Mouse (Mus musculus) CH12.LX (cell line): ENCODE data around the gene Alyref. TPM values are rescaled to one million over a fixed set of nuclear protein-coding genes. Genes with fewer than 3 reads are reported as not detected.

Experiments used
- DNase-seq: peaks from one replicate; pipeline ENCODE4 v3.0.0-alpha.2; 2013; ENCODE audit errors: extremely low read depth
- H3K27ac ChIP-seq: 2 replicates; pipeline ENCODE4 v1.5.1; 2012; ENCODE audit warnings: low read depth, mild to moderate bottlenecking, control low read depth, moderate library complexity; ENCODE audit not compliant: insufficient read depth
- H3K27me3 ChIP-seq: replicated peaks from 2 replicates; pipeline ENCODE3; 2012; ENCODE audit warnings: inconsistent platforms
- H3K36me3 ChIP-seq, 2 experiments: replicated peaks in 1 of 2; 2 replicates each; pipeline versions ENCODE3 to v1.6.1; 2012; ENCODE audit warnings: inconsistent platforms in 1 of 2, low read length in 1 of 2, mild to moderate bottlenecking in 1 of 2, mixed read lengths in 1 of 2, moderate library complexity in 1 of 2; ENCODE audit not compliant: control insufficient read depth in 1 of 2, insufficient read depth in 1 of 2
- H3K4me1 ChIP-seq, 2 experiments: 2 replicates each; pipeline ENCODE4 v1.6.1; 2012; ENCODE audit warnings: inconsistent platforms in 1 of 2, moderate library complexity in 1 of 2; ENCODE audit not compliant: insufficient read depth in 2 of 2, control insufficient read depth in 1 of 2
- H3K4me2 ChIP-seq: 2 replicates; pipeline ENCODE4 v1.6.1; 2012; ENCODE audit warnings: low read depth, mild to moderate bottlenecking, control low read depth; ENCODE audit not compliant: poor library complexity, insufficient read depth, severe bottlenecking
- H3K4me3 ChIP-seq, 3 experiments: fragments of 150-350 bp in 1 of 3; sonication (generic) in 1 of 3; replicated peaks in 1 of 3; 2 replicates each; pipeline versions ENCODE3 to v1.5.1; 2011 to 2012; ENCODE audit warnings: low read depth in 2 of 3, low read length in 2 of 3, mild to moderate bottlenecking in 2 of 3, moderate library complexity in 2 of 3, control low read depth in 1 of 3, improper control_type of control experiment in 1 of 3, inconsistent platforms in 1 of 3, mixed read lengths in 1 of 3; ENCODE audit not compliant: poor library complexity in 1 of 3
- H3K79me2 ChIP-seq: replicated peaks from 2 replicates; pipeline ENCODE4 v1.6.1; 2012; ENCODE audit warnings: mild to moderate bottlenecking, moderate library complexity; ENCODE audit not compliant: control insufficient read depth, poor library complexity, insufficient read depth, severe bottlenecking; ENCODE audit errors: extremely low read depth
- H3K9ac ChIP-seq: 2 replicates; pipeline ENCODE4 v1.6.1; 2012; ENCODE audit warnings: low read depth, mild to moderate bottlenecking, control low read depth, moderate library complexity; ENCODE audit not compliant: insufficient read depth
- H3K9me3 ChIP-seq: replicated peaks from 2 replicates; pipeline ENCODE3; 2012; ENCODE audit warnings: low read length, inconsistent platforms, mixed read lengths
- BHLHE40 ChIP-seq: IDR thresholded peaks from 2 replicates; pipeline ENCODE4 v1.6.1; 2011; ENCODE audit warnings: mild to moderate bottlenecking, low read depth, low read length, improper control_type of control experiment
- CHD1 ChIP-seq: IDR thresholded peaks from 2 replicates; pipeline ENCODE4 v1.6.1; 2012; ENCODE audit warnings: low read depth, low read length, improper control_type of control experiment, inconsistent platforms
- CHD2 ChIP-seq: IDR thresholded peaks from 2 replicates; pipeline ENCODE4 v1.6.1; 2011; ENCODE audit warnings: low read length, improper control_type of control experiment
- E2F4 ChIP-seq: IDR thresholded peaks from 2 replicates; pipeline ENCODE4 v1.6.1; 2011; ENCODE audit warnings: low read depth, low read length, improper control_type of control experiment; ENCODE audit not compliant: insufficient replicate concordance
- EP300 ChIP-seq: IDR thresholded peaks from 2 replicates; pipeline ENCODE4 v1.6.1; 2011; ENCODE audit warnings: low read length, improper control_type of control experiment
- ETS1 ChIP-seq: conservative IDR thresholded peaks from 2 replicates; pipeline ENCODE4 v1.6.1; 2012; ENCODE audit warnings: low read depth, mild to moderate bottlenecking, inconsistent platforms, low read length, improper control_type of control experiment, moderate library complexity
- HCFC1 ChIP-seq: IDR thresholded peaks from 2 replicates; pipeline ENCODE4 v1.6.1; 2012; ENCODE audit warnings: low read depth, mild to moderate bottlenecking, inconsistent platforms, low read length, improper control_type of control experiment
- JUN ChIP-seq: IDR thresholded peaks from 2 replicates; pipeline ENCODE4 v1.6.1; 2011; ENCODE audit warnings: low read depth, mild to moderate bottlenecking, low read length, improper control_type of control experiment, moderate library complexity; ENCODE audit not compliant: insufficient read depth
- JUND ChIP-seq: conservative IDR thresholded peaks from 2 replicates; pipeline ENCODE4 v1.6.1; 2011; ENCODE audit warnings: low read depth, low read length, improper control_type of control experiment
- KAT2A ChIP-seq: IDR thresholded peaks from 2 replicates; pipeline ENCODE4 v1.6.1; 2012; ENCODE audit warnings: low read length, improper control_type of control experiment, inconsistent platforms; ENCODE audit not compliant: insufficient replicate concordance
- MAFK ChIP-seq: IDR thresholded peaks from 2 replicates; pipeline ENCODE4 v1.6.1; 2011; ENCODE audit warnings: low read length, improper control_type of control experiment; ENCODE audit not compliant: insufficient replicate concordance
- MAX ChIP-seq: IDR thresholded peaks from 2 replicates; pipeline ENCODE4 v1.6.1; 2011; ENCODE audit warnings: low read length, improper control_type of control experiment
- MAZ ChIP-seq: IDR thresholded peaks from 2 replicates; pipeline ENCODE4 v1.6.1; 2012; ENCODE audit warnings: low read depth, mild to moderate bottlenecking, inconsistent platforms, low read length, improper control_type of control experiment, moderate library complexity
- MEF2A ChIP-seq: IDR thresholded peaks from 2 replicates; pipeline ENCODE4 v1.6.1; 2014; ENCODE audit warnings: low read depth, mild to moderate bottlenecking, inconsistent platforms, low read length, improper control_type of control experiment, borderline replicate concordance
- MXI1 ChIP-seq: IDR thresholded peaks from 2 replicates; pipeline ENCODE4 v1.6.1; 2011; ENCODE audit warnings: mild to moderate bottlenecking, low read depth, low read length, improper control_type of control experiment
- MYC ChIP-seq: IDR thresholded peaks from 2 replicates; pipeline ENCODE4 v1.6.1; 2011; ENCODE audit warnings: low read depth, mild to moderate bottlenecking, improper control_type of control experiment, low read length
- NRF1 ChIP-seq: IDR thresholded peaks from 2 replicates; pipeline ENCODE4 v1.6.1; 2014; ENCODE audit warnings: low read depth, mild to moderate bottlenecking, inconsistent platforms, low read length, improper control_type of control experiment, moderate library complexity
- PAX5 ChIP-seq: IDR thresholded peaks from 2 replicates; pipeline ENCODE4 v1.6.1; 2012; ENCODE audit warnings: low read length, inconsistent platforms, mixed read lengths
- POLR2A ChIP-seq: IDR thresholded peaks from 2 replicates; pipeline ENCODE4 v1.6.1; 2011; ENCODE audit warnings: low read depth, mild to moderate bottlenecking, improper control_type of control experiment, low read length
- POLR2AphosphoS2 ChIP-seq: IDR thresholded peaks from 2 replicates; pipeline ENCODE4 v1.6.1; 2011; ENCODE audit warnings: low read depth, low read length, improper control_type of control experiment
- RAD21 ChIP-seq: IDR thresholded peaks from 2 replicates; pipeline ENCODE4 v1.6.1; 2011; ENCODE audit warnings: low read depth, mild to moderate bottlenecking, low read length, improper control_type of control experiment, moderate library complexity
- SIN3A ChIP-seq: IDR thresholded peaks from 2 replicates; pipeline ENCODE4 v1.6.1; 2012; ENCODE audit warnings: low read length, improper control_type of control experiment, inconsistent platforms
- SMC3 ChIP-seq: IDR thresholded peaks from 2 replicates; pipeline ENCODE4 v1.6.1; 2011; ENCODE audit warnings: low read depth, low read length, improper control_type of control experiment
- TBP ChIP-seq: conservative IDR thresholded peaks from 2 replicates; pipeline ENCODE4 v1.6.1; 2011; ENCODE audit warnings: low read depth, low read length, improper control_type of control experiment
- TCF12 ChIP-seq: IDR thresholded peaks from 2 replicates; pipeline ENCODE4 v1.6.1; 2014; ENCODE audit warnings: low read depth, mild to moderate bottlenecking, inconsistent platforms, low read length, improper control_type of control experiment
- UBTF ChIP-seq: IDR thresholded peaks from 2 replicates; pipeline ENCODE4 v1.6.1; 2012; ENCODE audit warnings: low read depth, mild to moderate bottlenecking, inconsistent platforms, low read length, improper control_type of control experiment, moderate library complexity
- ZC3H11A ChIP-seq: IDR thresholded peaks from 2 replicates; pipeline ENCODE4 v1.6.1; 2012; ENCODE audit warnings: low read depth, mild to moderate bottlenecking, inconsistent platforms, low read length, improper control_type of control experiment
- ZKSCAN1 ChIP-seq: IDR thresholded peaks from 2 replicates; pipeline ENCODE4 v1.6.1; 2012; ENCODE audit warnings: low read depth, inconsistent platforms, low read length, improper control_type of control experiment, borderline replicate concordance
- ZMIZ1 ChIP-seq: IDR thresholded peaks from 2 replicates; pipeline ENCODE4 v1.6.1; 2012; ENCODE audit warnings: low read depth, mild to moderate bottlenecking, inconsistent platforms, low read length, improper control_type of control experiment
- ZNF384 ChIP-seq: IDR thresholded peaks from 2 replicates; pipeline ENCODE4 v1.6.1; 2012; ENCODE audit warnings: low read depth, low read length, improper control_type of control experiment, inconsistent platforms
- dilution Hi-C: fragments of 300-500 bp; cut with MboI; formaldehyde crosslinking; loops from 2 replicates; pipeline ENCODE4 v1.14.3; 2020; ENCODE audit warnings: low sequenced_read_pairs; ENCODE audit not compliant: extremely low pct_unique_long_range_greater_than_20kb, extremely low pct_ligation_motif_present
- in situ Hi-C: fragments of 300-500 bp; cut with MboI; formaldehyde crosslinking; loops from 3 replicates; pipeline ENCODE4 v1.14.3; 2019; ENCODE audit warnings: low sequenced_read_pairs, low pct_ligation_motif_present, low pct_unique_long_range_greater_than_20kb, mixed read lengths
- polyA plus RNA-seq: library from polyadenylated mRNA; unstranded; fragments of >175 nt; gene quantifications from 2 replicates; pipeline ENCODE4 v1.2.1, GENCODE M21; 2012; ENCODE audit warnings: low read depth; ENCODE audit not compliant: insufficient read length
- total RNA-seq, 2 experiments: library from RNA; depleted of rRNA; stranded (reverse); fragments of 300-350 nt in 1 of 2; fragments of >200 nt in 1 of 2; gene quantifications; 2 replicates each; pipeline ENCODE4 v1.2.3; 2012 to 2014

Gene Alyref
- total and polyA plus RNA-seq, 3 experiments: 358 to 582 (median 451) TPM

- H3K4me3 ChIP-seq: peak overlapping the region; percentile 36 to 93 (median 81)
- peak; percentile 21 for DNase-seq
- H3K79me2 ChIP-seq: peaks cover 39% of the 10 kb centered on the region
- peaks cover 40 to 52% of the 10 kb centered on the region in 2 experiments for H3K36me3 ChIP-seq
- peaks cover 13 to 63% of the 10 kb centered on the region in 2 experiments for H3K4me1 ChIP-seq
- dilution Hi-C loops (no loop called here), in situ Hi-C loops (no loop called here)
- H3K4me2 ChIP-seq: peak overlapping the region; percentile 75
- peak overlapping the region; percentile 37; the same call in 1 of the 2 replicates for H3K27ac ChIP-seq
- H3K27me3 ChIP-seq: no peaks in the 10 kb centered on the region
- no peak for TF ChIP-seq POLR2AphosphoS2
- no peak for TF ChIP-seq MXI1
- no peak for TF ChIP-seq ETS1
- no peak for TF ChIP-seq JUND
- TF ChIP-seq MAX: no peak
- TF ChIP-seq BHLHE40: no peak
- TF ChIP-seq MYC: no peak
- no peak for TF ChIP-seq MEF2A
- no peak; the same call in 1 of the 2 replicates for TF ChIP-seq POLR2A
- TF ChIP-seq PAX5: no peak
- no peak for TF ChIP-seq ZKSCAN1
- TF ChIP-seq ZMIZ1: no peak
- no peaks in the 10 kb centered on the region for H3K9me3 ChIP-seq
- H3K9ac ChIP-seq: peak overlapping the region; percentile 98
These were observed 23.9 kb downstream of the Alyref start for GRCm38 (mm10) chr11:120574278-120574600.

- Histone ChIP-seq H3K79me2 (peaks cover 34% of the 10 kb centered on the region), H3K27me3 (no peaks in the 10 kb centered on the region), H3K36me3 (peaks cover 36 to 48% of the 10 kb centered on the region in 2 experiments), H3K9ac (peak overlapping the region; percentile 98), H3K4me3 (peak overlapping the region; percentile 81 to 93 (median 93)), H3K4me2 (peak overlapping the region; percentile 75), H3K27ac (peak overlapping the region; percentile 92), H3K9me3 (no peaks in the 10 kb centered on the region), H3K4me1 (peaks cover 8 to 58% of the 10 kb centered on the region in 2 experiments)
- TF ChIP-seq MAFK (no peak), ETS1 (peak; percentile 77), MXI1 (peak; percentile 64), UBTF (peak; percentile 39; the same call in 1 of the 2 replicates), TBP (peak; percentile 47; the same call in 1 of the 2 replicates), MAZ (no peak), CHD1 (peak; percentile 93), EP300 (peak; percentile 51), JUND (peak; percentile 91), MYC (peak; percentile 96), NRF1 (no peak), E2F4 (0 out of 2 replicates have a peak, but pooled peaks have one; percentile 25), ZMIZ1 (peak; percentile 2; the same call in 1 of the 2 replicates), HCFC1 (no peak; the same call in 1 of the 2 replicates), ZNF384 (peak; percentile 34; the same call in 1 of the 2 replicates), TCF12 (no peak), SMC3 (no peak), ZC3H11A (no peak), KAT2A (no peak), CHD2 (peak; percentile 9; the same call in 1 of the 2 replicates), RAD21 (no peak), JUN (peak; percentile 87), MAX (peak; percentile 75; the same call in 1 of the 2 replicates), SIN3A (peak; percentile 13; the same call in 1 of the 2 replicates)
- peak; percentile 74 for DNase-seq
- in situ Hi-C loops (no loop called here), dilution Hi-C loops (no loop called here)
These were observed 24.4 kb downstream of the Alyref start for GRCm38 (mm10) chr11:120573585-120574277.
